Mouse (Mus musculus): ENCODE results near the gene Igfbpl1.

The Igfbpl1 gene

DNA sequence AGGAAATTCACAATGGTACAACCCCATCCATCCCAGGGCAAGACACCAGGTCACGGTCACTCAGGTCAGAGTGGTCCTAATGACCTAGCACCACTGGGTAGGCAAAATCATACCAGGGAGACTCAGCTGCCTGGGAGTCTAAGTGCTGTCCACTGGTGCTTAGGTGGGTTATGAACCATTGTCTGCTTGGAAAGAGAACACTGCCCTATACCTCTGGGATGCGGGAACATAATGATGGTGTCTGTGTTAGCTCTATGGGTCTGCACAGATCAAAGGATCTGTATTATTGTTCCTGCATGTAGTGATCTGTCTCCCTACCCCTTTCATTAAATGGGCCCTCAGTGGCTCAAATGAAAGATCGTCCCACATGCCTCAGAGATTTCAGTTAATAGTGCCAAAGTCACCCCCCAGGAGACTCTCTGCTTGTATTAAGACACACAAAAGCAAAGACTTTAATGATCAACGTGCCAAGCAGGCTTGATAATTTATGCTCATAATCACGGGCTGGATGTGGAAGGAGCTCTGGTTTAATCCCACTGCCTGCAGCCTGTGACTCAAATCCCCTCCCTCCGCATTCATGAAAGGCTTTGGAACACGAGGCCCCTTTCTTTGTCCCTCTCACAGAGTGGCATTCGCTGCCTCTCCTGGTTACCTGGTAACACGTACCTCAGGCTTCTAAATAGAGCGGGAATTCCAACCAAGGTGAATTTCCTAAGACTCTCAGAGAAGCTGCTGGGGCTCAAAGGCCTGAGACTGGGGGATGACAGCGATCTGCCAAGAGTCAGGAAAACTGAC lies 3.7 kb downstream of the Igfbpl1 start:
- DNase-seq (ENCODE audit: low spot score in 2 of 2) = no peak

DNA sequence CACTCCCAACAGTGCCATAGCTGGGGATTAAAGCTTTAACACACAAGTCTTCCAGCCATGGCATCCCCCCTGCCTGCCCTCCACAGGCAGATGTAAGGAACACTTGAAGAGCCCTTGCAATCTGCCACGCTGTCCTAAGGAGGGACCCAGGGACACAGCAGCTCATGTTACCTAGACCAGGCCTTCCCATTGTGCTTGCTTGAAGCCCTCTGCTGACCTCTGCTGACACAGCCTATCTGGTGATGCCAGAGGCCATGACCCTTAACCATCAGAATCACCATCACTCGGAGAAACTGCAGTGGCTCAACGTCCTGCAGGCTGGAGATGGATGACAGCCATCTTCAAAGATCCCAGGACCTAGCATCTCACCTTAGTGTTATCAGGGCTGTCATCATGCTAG lies 4.7 kb downstream of the Igfbpl1 start:
- no peak for DNase-seq (ENCODE audit: low spot score in 2 of 2)

DNA sequence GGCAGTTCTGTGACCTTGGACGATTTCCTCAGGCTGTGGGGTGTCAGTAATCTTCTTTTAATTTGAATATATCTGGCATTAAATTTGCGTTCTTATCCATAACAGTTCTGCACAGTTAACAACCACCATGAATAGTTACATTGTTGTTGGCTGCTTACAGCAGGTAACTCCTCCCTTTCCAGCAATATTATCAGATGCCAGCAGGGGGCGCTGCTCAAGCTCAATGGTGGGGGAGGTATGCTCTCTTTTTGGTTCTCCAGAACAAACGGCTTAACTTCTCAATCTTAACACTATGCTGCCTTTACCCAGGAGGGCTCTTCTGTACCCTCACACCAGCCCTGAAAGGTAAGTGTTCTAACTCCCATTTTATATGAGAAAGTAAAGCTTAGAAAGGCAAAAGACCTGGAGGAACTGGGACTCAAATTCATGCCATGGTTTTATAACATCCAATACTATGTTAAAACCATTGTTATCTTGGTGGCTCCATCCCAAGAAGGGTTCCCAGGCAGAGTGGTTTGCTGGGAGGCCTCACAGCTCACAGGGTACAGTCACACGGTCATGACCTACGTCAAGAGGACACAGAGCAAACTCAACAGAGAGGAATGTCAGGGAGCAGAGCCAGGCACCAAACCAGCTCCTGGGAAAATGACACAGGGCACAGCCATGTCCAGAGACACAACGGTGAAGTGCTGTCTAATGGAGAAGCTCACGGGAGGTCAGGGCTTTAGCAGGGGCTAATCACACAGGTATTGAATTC lies 6.5 kb downstream of the Igfbpl1 start:
- DNase-seq (ENCODE audit: low spot score in 2 of 2) = peak; percentile 77 to 84

DNA sequence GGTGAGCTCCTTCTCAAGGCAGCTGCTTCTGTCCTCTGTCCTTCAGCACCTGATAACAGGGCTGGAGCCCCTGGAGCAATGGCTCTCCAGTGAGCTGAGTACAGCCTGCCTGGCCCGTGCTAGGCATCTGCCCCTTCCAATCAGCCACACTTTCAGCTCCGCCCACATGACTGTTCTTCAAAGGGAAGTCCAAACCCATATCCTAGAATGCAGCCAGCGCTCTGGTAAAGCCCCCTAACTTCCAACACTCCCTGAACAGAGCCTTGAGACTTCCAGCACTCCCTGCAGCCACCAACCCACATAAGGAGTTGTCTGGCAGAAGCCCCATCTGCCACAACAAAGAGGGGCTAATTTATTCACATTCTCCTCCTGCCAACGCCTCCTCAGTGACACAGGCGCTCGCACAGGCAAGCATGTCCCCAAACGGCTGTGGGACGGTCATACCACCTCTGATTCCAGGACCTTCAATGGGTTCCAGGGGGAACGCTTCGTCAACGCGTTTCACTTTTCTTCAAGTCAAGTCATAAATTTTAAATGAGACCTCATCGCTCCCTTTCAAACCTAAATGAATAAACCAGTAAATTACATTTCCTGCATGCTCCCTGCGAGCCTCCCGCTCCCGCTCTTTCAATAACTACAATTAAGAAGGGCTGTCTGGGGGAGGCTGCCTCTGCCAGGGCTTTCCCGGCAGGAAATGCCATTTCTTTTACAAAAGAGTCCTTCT lies 7.4 kb downstream of the Igfbpl1 start:
- peak; percentile 70 to 83 for DNase-seq (ENCODE audit: low spot score in 2 of 2)

DNA sequence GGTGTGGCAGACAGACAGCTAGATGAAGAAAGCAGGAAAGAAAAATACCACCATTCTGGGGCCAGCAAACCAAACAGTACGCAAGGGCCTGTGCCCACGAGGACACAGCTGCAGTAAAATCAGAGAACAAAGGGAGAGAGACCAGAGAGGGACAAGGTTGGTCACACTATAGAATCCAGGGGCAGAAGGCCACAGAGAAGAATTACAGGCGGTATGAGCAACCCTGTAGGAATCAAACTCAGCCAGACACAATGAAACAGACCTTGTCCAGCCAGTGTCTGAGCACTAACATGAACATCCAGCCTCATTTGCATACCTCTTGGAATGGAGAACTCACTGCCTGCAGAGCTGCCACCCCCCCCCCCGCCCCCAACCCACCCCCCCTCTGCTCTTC lies 7.9 kb downstream of the Igfbpl1 start:
- no peak for DNase-seq (ENCODE audit: low spot score in 2 of 2)

DNA sequence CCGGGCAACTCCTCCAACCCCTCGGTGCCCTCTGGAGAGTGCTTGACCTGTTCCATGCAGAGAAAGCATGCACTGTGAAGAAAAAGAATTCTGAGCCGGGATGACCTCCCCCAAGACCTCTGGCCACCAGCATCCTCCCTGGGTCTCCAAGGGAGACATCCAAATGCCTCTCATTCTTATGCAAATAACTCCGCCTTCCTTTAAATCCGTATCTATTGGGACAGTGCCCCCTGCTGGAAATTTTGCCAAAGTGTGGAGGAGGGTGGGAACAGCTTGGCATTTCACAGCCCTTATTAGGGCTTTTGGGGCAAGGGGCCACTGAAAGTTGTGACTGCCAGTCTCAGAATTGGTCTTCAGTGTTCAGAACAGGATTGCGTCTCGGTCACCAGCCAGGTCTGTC lies 11.2 kb downstream of the Igfbpl1 start:
- DNase-seq (ENCODE audit: low spot score in 2 of 2) = peak; percentile 49 to 77

DNA sequence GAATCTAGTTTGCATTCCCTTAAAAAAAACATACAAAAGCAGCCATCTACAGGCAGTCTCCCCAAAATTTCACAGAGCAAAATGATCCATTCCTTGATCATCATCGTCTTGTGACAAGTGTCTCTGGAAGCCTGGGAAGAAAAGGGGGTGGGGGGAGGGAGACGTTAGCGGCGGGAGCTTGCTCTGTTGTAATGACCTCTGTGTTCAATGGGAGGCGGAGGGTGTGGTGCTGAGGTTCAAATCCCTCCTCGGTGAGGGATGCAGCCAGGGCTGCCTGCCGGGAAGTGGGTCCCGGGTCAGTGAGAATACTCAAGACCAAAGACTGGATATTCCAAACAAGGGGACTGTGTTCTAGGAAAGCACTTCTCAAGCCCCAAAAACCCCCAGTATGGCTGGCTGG lies 15.5 kb downstream of the Igfbpl1 start:
- no peak for DNase-seq (ENCODE audit: low spot score in 2 of 2)

DNA sequence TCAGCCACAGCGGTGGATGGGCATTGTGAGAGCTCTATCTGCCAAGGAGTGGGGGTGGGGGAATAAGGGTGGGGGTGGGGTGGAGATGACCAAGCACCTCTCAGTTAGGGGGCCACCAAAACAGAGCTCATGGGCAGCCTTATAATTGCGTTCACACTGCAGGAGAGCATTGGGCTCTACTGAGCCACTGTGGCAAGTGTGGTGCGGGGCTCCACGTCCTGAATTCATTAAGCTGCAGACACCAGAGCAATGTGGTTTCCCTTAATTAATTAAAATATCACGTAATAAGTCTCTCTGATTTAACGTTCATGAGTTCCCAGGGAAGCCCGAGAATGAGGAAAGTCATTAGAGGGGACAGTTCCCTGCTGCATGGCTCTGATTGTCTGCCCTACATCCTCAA lies 18.7 kb downstream of the Igfbpl1 start:
- DNase-seq (ENCODE audit: low spot score in 2 of 2) = no peak

DNA sequence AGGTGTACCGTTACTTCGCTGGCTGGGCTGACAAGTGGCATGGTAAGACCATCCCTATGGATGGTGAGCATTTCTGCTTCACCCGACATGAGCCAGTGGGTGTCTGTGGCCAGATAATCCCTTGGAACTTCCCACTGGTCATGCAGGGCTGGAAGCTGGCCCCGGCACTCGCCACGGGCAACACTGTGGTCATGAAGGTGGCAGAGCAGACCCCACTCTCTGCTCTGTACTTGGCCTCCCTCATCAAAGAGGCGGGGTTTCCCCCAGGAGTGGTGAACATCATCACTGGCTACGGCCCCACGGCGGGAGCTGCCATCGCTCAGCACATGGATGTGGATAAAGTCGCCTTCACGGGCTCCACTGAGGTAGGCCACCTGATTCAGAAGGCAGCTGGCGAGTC lies 23.8 kb downstream of the Igfbpl1 start:
- no peak for DNase-seq (ENCODE audit: low spot score in 2 of 2)

DNA sequence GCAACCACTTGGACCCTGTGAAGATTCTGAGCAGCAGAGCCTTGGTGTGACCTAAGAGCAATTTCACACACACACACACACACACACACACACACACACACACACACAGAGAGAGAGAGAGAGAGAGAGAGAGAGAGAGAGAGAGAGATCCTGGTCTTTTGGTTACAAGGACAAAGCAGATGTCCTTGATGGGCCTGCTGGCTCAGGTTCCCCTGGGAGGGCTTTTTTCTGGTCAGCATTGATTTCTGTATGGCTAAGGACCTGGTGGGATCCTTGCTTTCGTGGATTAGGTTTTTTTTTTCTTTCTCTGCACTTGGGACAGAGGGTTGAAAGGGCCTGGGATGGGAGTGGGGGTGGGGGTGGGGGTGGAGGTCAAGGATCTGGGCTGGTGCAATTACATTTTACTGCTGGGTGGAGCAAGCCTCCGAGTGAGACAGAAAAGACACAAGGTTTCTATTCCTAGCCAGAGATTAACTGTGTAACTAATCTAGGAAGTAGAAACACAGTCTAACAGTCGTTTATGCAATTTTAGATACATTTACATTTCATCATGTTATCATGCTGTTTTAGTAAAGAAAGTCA lies 26.7 kb downstream of the Igfbpl1 start:
- no peak for DNase-seq (ENCODE audit: low spot score in 2 of 2)

DNA sequence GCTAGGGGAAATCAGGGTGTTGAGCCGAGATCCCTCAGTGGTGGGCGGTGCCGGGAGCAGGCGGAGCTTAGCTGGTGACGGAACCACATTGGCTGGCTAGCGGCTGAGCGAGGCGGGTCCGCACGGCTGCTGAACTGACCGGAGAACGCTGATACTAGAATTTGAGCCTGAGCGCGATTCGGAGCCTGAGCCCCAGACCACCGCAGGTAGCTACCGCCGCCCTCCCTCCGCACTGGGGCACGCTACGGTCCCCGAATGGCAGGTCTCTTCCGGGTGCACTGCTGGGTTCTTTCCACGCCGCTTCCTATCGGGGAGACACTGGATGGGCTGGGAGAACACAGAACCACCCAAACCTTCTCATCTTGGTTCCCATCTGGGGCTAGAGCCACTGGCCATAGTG lies 27.8 kb downstream of the Igfbpl1 start, which contains the start of gene Aldh1b1:
TSS of gene Aldh1b1 (plus strand) at position 59 of the 400 bp plus-strand sequence.
- DNase-seq (ENCODE audit: low spot score in 2 of 2) = peak; percentile 86

DNA sequence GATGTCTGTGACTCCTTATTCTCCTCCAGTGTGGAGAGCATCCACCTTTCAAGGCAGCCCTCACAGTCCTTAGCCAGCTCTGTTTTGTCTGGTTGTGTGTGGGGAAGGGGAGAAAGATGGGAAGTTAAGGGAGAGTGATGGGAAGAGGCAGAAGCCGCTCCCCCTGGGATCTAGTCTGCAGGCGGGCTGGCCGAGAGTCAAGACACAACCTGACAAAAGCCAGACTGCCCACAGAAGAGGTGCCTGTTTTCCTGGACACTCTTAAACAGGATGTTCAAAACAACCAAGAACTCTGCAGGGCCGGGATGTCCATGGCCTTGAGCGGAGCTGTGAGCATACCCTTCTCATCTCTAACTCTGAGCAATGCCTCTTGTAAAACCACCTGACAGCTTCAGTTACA lies 30.0 kb downstream of the Igfbpl1 start:
- no peak for DNase-seq (ENCODE audit: low spot score in 2 of 2)

DNA sequence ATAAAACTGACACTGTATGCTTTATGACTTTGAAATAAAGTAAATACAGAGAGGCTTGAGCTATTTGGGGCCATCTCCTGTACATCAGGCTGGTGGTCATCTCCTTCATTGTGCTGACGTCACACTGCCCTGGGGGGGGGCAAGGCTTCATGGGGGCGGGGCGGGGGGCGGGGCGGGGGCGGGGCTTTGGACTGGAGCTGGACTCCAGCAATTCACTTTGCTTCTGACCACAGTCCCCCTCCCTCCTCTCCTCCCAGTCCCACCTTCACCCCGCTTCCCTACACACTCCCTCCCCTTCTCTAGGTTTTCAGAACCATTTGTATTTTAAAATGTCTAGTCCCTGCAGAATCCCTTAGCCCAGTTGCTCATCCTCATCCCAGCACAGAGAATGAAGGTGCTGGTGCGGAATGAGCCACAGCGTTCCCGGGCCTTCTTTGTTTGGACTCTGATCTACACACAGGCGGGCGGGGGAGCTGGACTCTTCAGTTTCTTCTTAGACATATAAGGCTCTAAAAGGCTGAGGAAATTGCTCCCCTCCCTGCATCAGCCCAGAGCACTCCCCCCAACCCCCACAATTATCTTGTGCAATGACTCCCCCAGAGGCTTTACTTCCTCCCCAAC lies 31.4 kb downstream of the Igfbpl1 start:
- DNase-seq (ENCODE audit: low spot score in 2 of 2) = no peak

DNA sequence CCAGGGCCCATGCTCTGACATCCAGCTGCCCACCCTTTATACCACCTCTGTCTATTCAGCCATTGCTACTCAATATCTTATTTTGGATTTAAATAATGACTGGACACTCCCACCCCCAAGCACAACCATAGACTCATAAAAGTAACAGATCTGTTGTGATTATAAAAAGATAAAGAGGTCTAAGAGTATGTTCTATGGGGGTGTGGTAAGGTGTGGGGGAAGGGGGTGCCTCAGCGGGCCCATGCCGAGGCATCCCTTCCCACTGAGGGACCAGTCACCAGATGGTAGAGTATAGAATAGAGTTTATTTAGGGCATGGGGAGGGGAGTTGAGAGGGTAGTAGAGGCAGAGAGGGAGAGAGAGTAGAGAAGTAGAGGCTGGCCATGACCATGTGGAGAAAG lies 36.7 kb downstream of the Igfbpl1 start:
- no peak for DNase-seq (ENCODE audit: low spot score in 2 of 2)

DNA sequence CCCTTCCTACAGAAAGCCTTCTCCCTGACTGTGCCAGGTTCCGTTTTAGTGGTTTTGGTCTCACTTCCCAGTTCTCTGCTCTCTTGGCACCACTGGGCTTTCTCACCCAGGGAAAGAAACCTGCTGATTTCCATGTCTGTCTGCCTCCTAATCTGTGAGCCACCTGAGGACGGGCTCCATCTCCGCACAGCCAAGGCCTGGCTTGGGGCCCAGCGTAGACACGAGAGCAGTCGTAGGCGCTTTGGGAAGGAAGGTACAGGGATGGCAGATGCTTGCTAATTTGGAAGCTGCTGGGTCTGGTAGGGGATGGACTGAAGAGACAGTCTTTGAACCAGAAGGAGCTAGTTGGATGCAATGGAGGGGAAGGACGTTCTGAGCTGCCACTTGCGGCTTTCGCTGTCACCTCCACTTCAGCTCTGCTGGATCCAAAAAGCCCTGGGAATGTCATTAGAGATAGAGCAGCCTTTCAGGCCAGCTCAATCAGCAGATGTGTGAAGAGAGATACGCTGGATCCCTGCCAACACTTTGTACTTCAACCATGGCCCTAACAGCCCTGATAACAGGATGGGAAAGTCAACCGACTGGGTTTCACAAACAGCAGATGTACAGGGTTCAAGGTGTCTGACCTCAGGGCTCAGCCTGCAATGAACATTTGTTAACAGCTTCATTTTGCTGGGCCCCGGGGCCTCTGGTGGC lies 37.3 kb downstream of the Igfbpl1 start:
- DNase-seq (ENCODE audit: low spot score in 2 of 2) = peak; percentile 79 to 83

DNA sequence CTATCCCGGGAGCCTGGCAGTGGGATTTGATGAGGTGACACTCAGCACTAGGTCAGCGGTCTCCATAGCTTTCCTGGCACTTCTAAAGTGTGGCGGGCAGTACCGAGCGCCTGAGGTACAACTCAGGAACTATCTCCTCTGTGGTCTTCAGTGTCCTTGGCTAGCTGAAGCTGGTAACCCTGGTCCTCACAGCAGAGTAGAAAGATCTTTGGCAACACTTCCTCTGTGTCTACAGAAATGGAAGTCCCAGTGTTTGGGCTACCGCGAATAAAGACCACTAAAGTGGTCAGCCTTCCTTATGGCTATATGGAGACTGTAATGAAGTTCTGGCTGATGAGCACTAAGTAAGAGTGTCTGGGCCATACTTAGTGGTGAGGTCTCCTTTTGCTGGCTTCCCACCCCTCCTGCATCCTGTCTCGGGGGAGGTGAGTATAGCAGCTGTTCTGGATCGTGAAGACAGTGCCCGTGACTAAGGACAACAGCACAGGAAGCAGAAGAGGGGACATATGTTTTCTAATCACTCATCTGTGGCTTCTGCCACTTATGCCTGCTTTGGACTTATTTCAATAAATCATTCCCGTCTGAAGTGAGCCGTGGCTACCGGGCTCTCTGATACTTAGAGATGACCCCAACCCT lies 38.2 kb downstream of the Igfbpl1 start:
- DNase-seq (ENCODE audit: low spot score in 2 of 2) = no peak

DNA sequence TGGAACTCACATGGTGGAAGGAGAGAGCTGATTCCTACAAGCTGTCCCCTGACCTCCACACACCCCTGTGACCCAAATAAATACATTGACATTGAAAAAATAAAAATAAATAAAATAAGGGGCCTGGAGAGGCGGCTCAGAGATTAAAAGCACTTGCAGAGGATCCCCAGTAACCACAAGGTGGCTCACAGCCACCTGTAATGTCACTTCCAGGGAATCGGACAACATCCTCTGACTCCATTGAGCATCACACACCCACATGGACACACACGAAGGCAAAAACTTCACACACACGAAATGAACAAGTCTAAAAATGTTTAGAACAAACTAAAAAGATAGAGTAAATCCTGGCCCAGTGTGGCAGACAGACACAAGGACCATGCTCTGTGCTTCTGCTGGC lies 40.0 kb downstream of the Igfbpl1 start:
- no peak for DNase-seq (ENCODE audit: low spot score in 2 of 2)

DNA sequence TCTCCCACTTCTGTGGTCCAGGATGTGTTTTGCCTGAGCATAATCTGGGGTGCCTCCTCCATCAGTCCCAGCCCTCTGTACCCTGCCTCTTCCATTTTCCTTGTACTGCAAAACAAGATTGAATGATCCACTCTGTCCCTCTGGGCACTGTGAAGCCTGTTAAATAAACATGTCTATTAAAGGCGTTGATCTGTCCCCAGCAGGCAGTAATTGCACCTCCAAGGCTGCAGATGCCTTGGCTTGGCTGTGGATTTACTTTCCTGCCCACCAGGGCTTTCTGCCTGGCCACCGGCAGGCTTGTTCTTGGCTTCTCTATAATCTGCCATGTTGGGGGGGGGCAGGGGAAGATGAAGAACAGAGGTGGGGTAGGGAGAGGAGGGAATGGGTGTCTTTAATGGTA lies 40.8 kb downstream of the Igfbpl1 start:
- no peak for DNase-seq (ENCODE audit: low spot score in 2 of 2)

DNA sequence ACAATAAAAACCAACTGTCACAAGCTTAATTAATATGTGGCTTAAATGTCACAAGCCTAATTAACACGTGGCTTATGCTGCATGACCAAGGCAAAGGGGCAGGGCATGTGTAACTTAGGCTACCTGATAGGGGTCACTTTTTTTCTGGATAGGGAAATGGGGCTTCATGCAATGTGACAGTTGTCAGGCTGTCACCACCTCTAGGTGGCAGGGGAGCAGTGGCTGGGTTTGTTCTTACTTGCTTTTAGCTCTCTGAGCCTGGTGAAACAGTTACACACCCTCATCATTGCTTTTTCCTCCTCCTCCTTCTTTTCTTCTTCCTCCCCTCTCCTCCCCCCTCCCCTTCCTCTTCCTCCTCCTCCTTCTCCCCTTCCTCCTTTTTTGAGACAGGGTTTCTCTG lies 43.1 kb downstream of the Igfbpl1 start:
- no peak for DNase-seq (ENCODE audit: low spot score in 2 of 2)

DNA sequence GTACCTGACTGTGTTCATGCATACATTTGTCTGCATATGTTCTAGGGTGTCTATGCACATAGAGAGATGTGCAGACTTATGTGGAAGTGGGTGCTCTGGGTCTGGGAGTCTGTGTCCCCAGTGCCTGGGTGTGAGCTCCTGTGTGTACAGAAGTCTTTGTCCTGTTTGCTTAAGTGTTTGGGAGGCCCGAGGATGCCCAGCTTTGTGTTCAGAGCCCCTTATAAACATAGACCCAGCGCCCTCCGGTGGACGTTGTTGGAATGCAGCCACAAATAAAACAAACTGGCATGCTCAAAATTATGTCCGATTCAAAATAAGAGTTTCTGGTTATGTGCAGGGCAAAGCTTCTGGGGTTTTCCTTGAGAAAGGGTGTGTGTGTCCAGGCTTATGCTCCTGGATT lies 55.1 kb downstream of the Igfbpl1 start:
- DNase-seq (ENCODE audit: low spot score in 2 of 2) = peak in 1 of 2 experiments; percentile 73

DNA sequence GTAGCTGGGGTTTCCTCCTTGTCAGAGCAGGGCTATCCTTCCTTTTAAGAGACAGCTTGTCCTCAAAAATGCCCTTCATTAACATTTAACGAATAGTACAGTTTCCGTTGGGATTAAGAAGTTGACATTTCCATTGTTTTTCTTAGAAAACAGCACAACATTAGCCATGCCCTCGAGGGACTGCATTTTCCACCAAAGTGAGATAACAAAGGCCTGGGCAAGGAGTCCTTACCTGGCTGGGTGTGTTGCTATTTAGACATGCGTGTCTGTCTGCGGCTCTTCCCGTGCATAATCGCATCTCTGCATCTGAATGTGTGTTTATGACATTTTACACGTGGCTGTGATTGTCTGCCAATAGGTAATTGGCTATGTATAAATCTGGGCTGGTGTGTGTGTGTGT lies 55.5 kb downstream of the Igfbpl1 start:
- DNase-seq (ENCODE audit: low spot score in 2 of 2) = no peak

Measured in right cerebral cortex, postnatal 10 days (tissue).